ENCODE assay signal across 26 mouse cellular contexts in the genomic region with DNA sequence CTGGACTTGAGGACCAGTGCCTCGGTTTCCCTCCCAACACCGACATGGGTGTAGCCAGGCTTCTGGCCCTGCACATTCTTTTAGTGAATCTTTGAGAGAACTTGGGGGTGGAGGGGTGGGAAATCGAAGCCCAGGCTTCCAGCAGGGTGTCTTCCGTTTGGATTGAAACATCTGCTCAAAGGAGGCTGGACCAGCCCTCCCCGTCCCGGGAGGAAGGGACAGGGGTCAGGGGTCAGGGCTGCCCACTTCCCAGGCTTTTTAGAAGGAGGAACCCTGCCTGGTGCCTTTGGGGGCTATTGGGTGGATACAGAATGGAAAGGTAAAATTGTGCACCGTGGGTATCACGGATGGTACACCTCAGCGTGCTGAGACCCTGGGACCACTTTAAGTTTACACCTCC. TPM values are rescaled to one million over a fixed set of nuclear protein-coding genes. Genes with fewer than 3 reads are reported as not detected.
DNase-seq lines count a peak whose midpoint lies in the region; ATAC-seq and TF ChIP-seq lines count a peak whose summit lies in the region.
"Had no signal": no experiment of that assay in that cellular context is flagged by ENCODE, and none has a peak within 500 bp of the region (broad histone marks: within the 10 kb centered on the region; RNA-seq: fewer than 3 reads in every experiment).

No protein-coding gene starts in this region.

- H3K4me1 ChIP-seq in forebrain, embryonic 10.5 days = peaks cover 47% of the 10 kb centered on the region
- no peaks in the 10 kb centered on the region for H3K4me1 ChIP-seq in forebrain, postnatal 0 days (ENCODE audit: insufficient read depth)
- peaks cover 10% of the 10 kb centered on the region; the same call in 1 of the 2 replicates for H3K4me1 ChIP-seq in kidney, adult 2 months (ENCODE audit: control insufficient read depth, insufficient read depth, low read length)
- peaks cover 52% of the 10 kb centered on the region for H3K4me1 ChIP-seq in kidney, embryonic 15.5 days
- H3K4me1 ChIP-seq in kidney, postnatal 0 days (replicated peaks; ENCODE audit: insufficient read depth, low read length) = peaks cover 11% of the 10 kb centered on the region
- H3K4me1 ChIP-seq: embryonic facial prominence, embryonic 12.5 days; forebrain, embryonic 12.5 days had no signal

- TF ChIP-seq CTCF in forebrain, postnatal 0 days (IDR thresholded peaks at IDR 0.05; ENCODE audit: low read depth) = no peak
- no peak for TF ChIP-seq CTCF in kidney, adult 2 months (conservative IDR thresholded peaks at IDR 0.05; ENCODE audit: insufficient read depth, insufficient read length, low read depth, low read length)
- no peak for TF ChIP-seq CTCF in kidney, postnatal 0 days (IDR thresholded peaks at IDR 0.05; ENCODE audit: low read depth)

- H3K9ac ChIP-seq in forebrain, postnatal 0 days = no peak overlapping the region
- H3K9ac ChIP-seq in kidney, embryonic 15.5 days = no peak overlapping the region
- 0 out of 2 replicates have a peak overlapping the region, but pooled peaks have one; percentile 18 for H3K9ac ChIP-seq in kidney, postnatal 0 days (ENCODE audit: low read depth, low read length)
- H3K9ac ChIP-seq: embryonic facial prominence, embryonic 12.5 days; forebrain, embryonic 12.5 days had no signal

- H3K36me3 ChIP-seq in forebrain, embryonic 10.5 days (replicated peaks) = no peaks in the 10 kb centered on the region
- H3K36me3 ChIP-seq in forebrain, postnatal 0 days (ENCODE audit: insufficient read depth) = no peaks in the 10 kb centered on the region
- H3K36me3 ChIP-seq in kidney, adult 2 months (ENCODE audit: control insufficient read depth, insufficient read depth, low read length) = no peaks in the 10 kb centered on the region
- H3K36me3 ChIP-seq in kidney, embryonic 15.5 days = no peaks in the 10 kb centered on the region
- H3K36me3 ChIP-seq in kidney, postnatal 0 days (ENCODE audit: insufficient read depth, low read length) = no peaks in the 10 kb centered on the region
- H3K36me3 ChIP-seq: embryonic facial prominence, embryonic 10.5 days; embryonic facial prominence, embryonic 12.5 days; forebrain, embryonic 12.5 days; G1E had no signal

- no peak for ATAC-seq in forebrain, postnatal 0 days
- no peak for ATAC-seq in kidney, embryonic 15.5 days (replicated peaks; ENCODE audit: low FRiP score)
- no peak for ATAC-seq in kidney, postnatal 0 days (replicated peaks; ENCODE audit: low FRiP score, low read depth)
- ATAC-seq: activated CD4-positive, CD25-positive, alpha-beta regulatory T cell, adult 4 months; CD4-positive, CD25-positive, alpha-beta regulatory T cell, adult 4 months; forebrain, embryonic 14.5 days; Patski had no signal

- no peak for DNase-seq in forebrain, embryonic 10.5 days (ENCODE audit: extremely low spot score, low spot score)
- DNase-seq in forebrain, postnatal 0 days = no peak
- DNase-seq in kidney, adult 2 months = no peak
- no peak for DNase-seq in kidney, postnatal 10 days
- no peak for DNase-seq in kidney, postnatal 4 days
- no peak for DNase-seq in kidney, postnatal 0 days (ENCODE audit: low spot score)
- DNase-seq in kidney, adult 18-20 months = no peak
- DNase-seq: adrenal gland, adult 8-10 months; adrenal gland, postnatal 14 days; adrenal gland, postnatal 36 days; B cell, adult 2 months; cerebellum, adult 11-12 months; cerebellum, adult 2 months; cerebellum, adult 9-10 months; cerebellum, postnatal 10 days; cerebellum, postnatal 25 days had no signal

- no peak for TF ChIP-seq POLR2A in kidney, adult 2 months (IDR thresholded peaks at IDR 0.05; ENCODE audit: low read depth, low read length)

- peaks cover 39% of the 10 kb centered on the region for H3K27me3 ChIP-seq in forebrain, embryonic 10.5 days (ENCODE audit: poor library complexity, severe bottlenecking)
- H3K27me3 ChIP-seq in forebrain, postnatal 0 days (ENCODE audit: insufficient read depth, low read length) = no peaks in the 10 kb centered on the region
- no peaks in the 10 kb centered on the region for H3K27me3 ChIP-seq in kidney, adult 2 months (replicated peaks; ENCODE audit: control insufficient read depth, insufficient read depth, low read length)
- no peaks in the 10 kb centered on the region for H3K27me3 ChIP-seq in kidney, embryonic 15.5 days
- H3K27me3 ChIP-seq in kidney, postnatal 0 days (ENCODE audit: insufficient read depth, low read length) = no peaks in the 10 kb centered on the region
- H3K27me3 ChIP-seq: CH12.LX; embryonic facial prominence, embryonic 12.5 days; Patski had no signal

- WGBS in forebrain, embryonic 10.5 days = 43% methylated on average over 9 of the region's 9 CpGs
- WGBS in forebrain, postnatal 0 days = 44% methylated on average over 9 of the region's 9 CpGs
- WGBS in kidney, adult 2 months = 39% methylated on average over 9 of the region's 9 CpGs
- WGBS in kidney, embryonic 15.5 days = 47% methylated on average over 9 of the region's 9 CpGs
- 50% methylated on average over 9 of the region's 9 CpGs for WGBS in kidney, postnatal 0 days

- H3K4me3 ChIP-seq in forebrain, embryonic 10.5 days = no peak overlapping the region
- no peak overlapping the region for H3K4me3 ChIP-seq in forebrain, postnatal 0 days (ENCODE audit: low read depth, low read length)
- H3K4me3 ChIP-seq in kidney, adult 2 months (ENCODE audit: insufficient read depth, low read depth, low read length) = peak overlapping the region; percentile 57
- H3K4me3 ChIP-seq in kidney, embryonic 15.5 days (replicated peaks) = no peak overlapping the region
- H3K4me3 ChIP-seq in kidney, postnatal 0 days (replicated peaks; ENCODE audit: low read depth, low read length) = no peak overlapping the region
- H3K4me3 ChIP-seq: embryonic facial prominence, embryonic 10.5 days; embryonic facial prominence, embryonic 12.5 days; forebrain, embryonic 12.5 days had no signal

- H3K27ac ChIP-seq in forebrain, embryonic 10.5 days = 0 out of 2 replicates have a peak overlapping the region, but pooled peaks have one; percentile 9
- H3K27ac ChIP-seq in forebrain, postnatal 0 days (ENCODE audit: low read depth, low read length) = no peak overlapping the region
- H3K27ac ChIP-seq in kidney, adult 2 months (ENCODE audit: insufficient read depth, low read depth, low read length) = peak overlapping the region; percentile 90
- peak overlapping the region; percentile 75 for H3K27ac ChIP-seq in kidney, embryonic 15.5 days
- peak overlapping the region; percentile 70 for H3K27ac ChIP-seq in kidney, postnatal 0 days
- H3K27ac ChIP-seq: embryonic facial prominence, embryonic 12.5 days; forebrain, embryonic 12.5 days had no signal

- H3K4me2 ChIP-seq in forebrain, postnatal 0 days (ENCODE audit: low read depth) = no peak overlapping the region
- H3K4me2 ChIP-seq in kidney, embryonic 15.5 days = 0 out of 2 replicates have a peak overlapping the region, but pooled peaks have one; percentile 53
- peak overlapping the region; percentile 23 for H3K4me2 ChIP-seq in kidney, postnatal 0 days (ENCODE audit: low read length)
- H3K4me2 ChIP-seq: embryonic facial prominence, embryonic 12.5 days; forebrain, embryonic 12.5 days had no signal

- no peaks in the 10 kb centered on the region for H3K9me3 ChIP-seq in forebrain, embryonic 10.5 days
- no peaks in the 10 kb centered on the region for H3K9me3 ChIP-seq in forebrain, postnatal 0 days (ENCODE audit: low read length)
- no peaks in the 10 kb centered on the region for H3K9me3 ChIP-seq in kidney, embryonic 15.5 days (replicated peaks)
- H3K9me3 ChIP-seq in kidney, postnatal 0 days (replicated peaks; ENCODE audit: low read length) = no peaks in the 10 kb centered on the region
- H3K9me3 ChIP-seq: embryonic facial prominence, embryonic 10.5 days; embryonic facial prominence, embryonic 12.5 days; forebrain, embryonic 12.5 days; G1E had no signal

RNA-seq across cellular contexts. Expression of a gene that starts 10.5 kb away (rescaled TPM):
- polyA plus RNA-seq in forebrain, embryonic 10.5 days (2016; fragmentation: Nextera tagmentation; extraction: Ambion mirVana) = 1.6 and 2.3 TPM in 2 replicates
- total RNA-seq in forebrain, postnatal 0 days (2014; rRNA removed) = 1.0 and 3.8 TPM in 2 replicates
- polyA plus RNA-seq in forebrain, postnatal 0 days (2015; fragmentation: Nextera tagmentation; extraction: Ambion mirVana) = 0.86 and 2.3 TPM in 2 replicates
- 881 and 1,007 TPM in 2 replicates for polyA plus RNA-seq in kidney, adult 2 months (2012; rRNA removed)
- 128 and 137 TPM in 2 replicates for polyA plus RNA-seq in kidney, embryonic 15.5 days (2015; fragmentation: Nextera tagmentation; extraction: Ambion mirVana)
- 317 and 388 TPM in 2 replicates for polyA plus RNA-seq in kidney, postnatal 0 days (2015; fragmentation: Nextera tagmentation; extraction: Ambion mirVana)
- total RNA-seq: adrenal gland, postnatal 14 days; adrenal gland, postnatal 36 days; G1E had no signal
- polyA plus RNA-seq: G1E had no signal

RNA-seq across cellular contexts. Expression of a gene that starts 11.8 kb away (rescaled TPM):
- polyA plus RNA-seq in forebrain, embryonic 10.5 days (2016; fragmentation: Nextera tagmentation; extraction: Ambion mirVana) = 1.1 TPM in 2 replicates
- 20.0 and 24.2 TPM in 2 replicates for total RNA-seq in forebrain, postnatal 0 days (2014; rRNA removed)
- polyA plus RNA-seq in forebrain, postnatal 0 days (2015; fragmentation: Nextera tagmentation; extraction: Ambion mirVana) = 17.9 and 23.2 TPM in 2 replicates
- polyA plus RNA-seq in kidney, adult 2 months (2012; rRNA removed) = 2.1 and 2.2 TPM in 2 replicates
- polyA plus RNA-seq in kidney, embryonic 15.5 days (2015; fragmentation: Nextera tagmentation; extraction: Ambion mirVana) = 3.0 and 3.1 TPM in 2 replicates
- polyA plus RNA-seq in kidney, postnatal 0 days (2015; fragmentation: Nextera tagmentation; extraction: Ambion mirVana) = 2.6 and 2.7 TPM in 2 replicates
- total RNA-seq: CH12.LX had no signal
- polyA plus RNA-seq: G1E had no signal

RNA-seq across cellular contexts. Expression of a gene that starts 17.2 kb away (rescaled TPM):
- polyA plus RNA-seq in forebrain, embryonic 10.5 days (2016; fragmentation: Nextera tagmentation; extraction: Ambion mirVana) = 0.21 and 0.97 TPM in 2 replicates
- 3.2 and 4.3 TPM in 2 replicates for total RNA-seq in forebrain, postnatal 0 days (2014; rRNA removed)
- 1.5 and 2.6 TPM in 2 replicates for polyA plus RNA-seq in forebrain, postnatal 0 days (2015; fragmentation: Nextera tagmentation; extraction: Ambion mirVana)
- 34.5 and 48.3 TPM in 2 replicates for polyA plus RNA-seq in kidney, adult 2 months (2012; rRNA removed)
- polyA plus RNA-seq in kidney, embryonic 15.5 days (2015; fragmentation: Nextera tagmentation; extraction: Ambion mirVana) = 6.7 and 7.7 TPM in 2 replicates
- polyA plus RNA-seq in kidney, postnatal 0 days (2015; fragmentation: Nextera tagmentation; extraction: Ambion mirVana) = 4.2 and 5.1 TPM in 2 replicates
- total RNA-seq: CH12.LX had no signal
- polyA plus RNA-seq: G1E, Patski had no signal

RNA-seq across cellular contexts. Expression of a gene that starts 54.2 kb away (rescaled TPM):
- polyA plus RNA-seq in forebrain, embryonic 10.5 days (2016; fragmentation: Nextera tagmentation; extraction: Ambion mirVana) = 28.6 and 34.3 TPM in 2 replicates
- 36.2 and 44.9 TPM in 2 replicates for total RNA-seq in forebrain, postnatal 0 days (2014; rRNA removed)
- 12.2 and 16.0 TPM in 2 replicates for polyA plus RNA-seq in forebrain, postnatal 0 days (2015; fragmentation: Nextera tagmentation; extraction: Ambion mirVana)
- polyA plus RNA-seq in kidney, adult 2 months (2012; rRNA removed) = 124 and 164 TPM in 2 replicates
- 44.2 and 46.0 TPM in 2 replicates for polyA plus RNA-seq in kidney, embryonic 15.5 days (2015; fragmentation: Nextera tagmentation; extraction: Ambion mirVana)
- polyA plus RNA-seq in kidney, postnatal 0 days (2015; fragmentation: Nextera tagmentation; extraction: Ambion mirVana) = 51.9 and 53.4 TPM in 2 replicates

RNA-seq across cellular contexts. Expression of a gene that starts 54.6 kb away (rescaled TPM):
- polyA plus RNA-seq in forebrain, embryonic 10.5 days (2016; fragmentation: Nextera tagmentation; extraction: Ambion mirVana) = 289 and 305 TPM in 2 replicates
- 24.4 and 31.6 TPM in 2 replicates for total RNA-seq in forebrain, postnatal 0 days (2014; rRNA removed)
- 144 and 167 TPM in 2 replicates for polyA plus RNA-seq in forebrain, postnatal 0 days (2015; fragmentation: Nextera tagmentation; extraction: Ambion mirVana)
- polyA plus RNA-seq in kidney, adult 2 months (2012; rRNA removed) = 27.0 and 41.2 TPM in 2 replicates
- polyA plus RNA-seq in kidney, embryonic 15.5 days (2015; fragmentation: Nextera tagmentation; extraction: Ambion mirVana) = 175 and 183 TPM in 2 replicates
- 113 and 125 TPM in 2 replicates for polyA plus RNA-seq in kidney, postnatal 0 days (2015; fragmentation: Nextera tagmentation; extraction: Ambion mirVana)

Comparison
In these comparisons a context has a peak if more than half of its experiments do, and no peak if none do; other contexts are left out.
1. RNA of a gene that starts 10.5 kb away (polyA plus RNA-seq): 881 to 1,007 TPM in kidney, adult 2 months, 317 to 388 TPM in kidney, postnatal 0 days and 128 to 137 TPM in kidney, embryonic 15.5 days; 0.86 to 2.3 TPM in forebrain, postnatal 0 days and 1.6 to 2.3 TPM in forebrain, embryonic 10.5 days; every median in the first group is over 10 times any median in the second.